Mouse (Mus musculus) erythroblast, embryonic 14.5 days (primary cell): Measurements from ENCODE around the gene Cd72.

Experiments used
- GATA1 ChIP-seq: IDR thresholded peaks from 2 replicates; pipeline ENCODE4 v1.6.1; 2012; ENCODE audit warnings: low read length, inconsistent platforms, mixed read lengths
- TAL1 ChIP-seq: IDR thresholded peaks from 3 replicates; pipeline ENCODE4 v1.6.1; 2012; ENCODE audit warnings: low read length, inconsistent platforms, mixed read lengths

- TF ChIP-seq GATA1 (no peak), TAL1 (no peak)
Observed at GRCm38 (mm10) chr4:43457124-43457523, 2.7 kb upstream of the Cd72 start.
